Mouse (Mus musculus) Muller cell, postnatal 12 days (primary cell): ENCODE data around the gene Mast1.

Source experiments
- DNase-seq: peaks from one replicate; pipeline ENCODE4 v3.0.0-alpha.2; 2015; ENCODE audit errors: inconsistent ontology term

Mast1 gene

GRCm38 (mm10) chr8:84944478-84945160, 7.5 kb upstream of the Mast1 start:
- DNase-seq = peak; percentile 25

- no peak for DNase-seq
Observed at GRCm38 (mm10) chr8:84943699-84944098, 6.5 kb upstream of the Mast1 start.

GRCm38 (mm10) chr8:84937620-84938485, 694 bp upstream of the Mast1 start:
- no peak for DNase-seq

DNA sequence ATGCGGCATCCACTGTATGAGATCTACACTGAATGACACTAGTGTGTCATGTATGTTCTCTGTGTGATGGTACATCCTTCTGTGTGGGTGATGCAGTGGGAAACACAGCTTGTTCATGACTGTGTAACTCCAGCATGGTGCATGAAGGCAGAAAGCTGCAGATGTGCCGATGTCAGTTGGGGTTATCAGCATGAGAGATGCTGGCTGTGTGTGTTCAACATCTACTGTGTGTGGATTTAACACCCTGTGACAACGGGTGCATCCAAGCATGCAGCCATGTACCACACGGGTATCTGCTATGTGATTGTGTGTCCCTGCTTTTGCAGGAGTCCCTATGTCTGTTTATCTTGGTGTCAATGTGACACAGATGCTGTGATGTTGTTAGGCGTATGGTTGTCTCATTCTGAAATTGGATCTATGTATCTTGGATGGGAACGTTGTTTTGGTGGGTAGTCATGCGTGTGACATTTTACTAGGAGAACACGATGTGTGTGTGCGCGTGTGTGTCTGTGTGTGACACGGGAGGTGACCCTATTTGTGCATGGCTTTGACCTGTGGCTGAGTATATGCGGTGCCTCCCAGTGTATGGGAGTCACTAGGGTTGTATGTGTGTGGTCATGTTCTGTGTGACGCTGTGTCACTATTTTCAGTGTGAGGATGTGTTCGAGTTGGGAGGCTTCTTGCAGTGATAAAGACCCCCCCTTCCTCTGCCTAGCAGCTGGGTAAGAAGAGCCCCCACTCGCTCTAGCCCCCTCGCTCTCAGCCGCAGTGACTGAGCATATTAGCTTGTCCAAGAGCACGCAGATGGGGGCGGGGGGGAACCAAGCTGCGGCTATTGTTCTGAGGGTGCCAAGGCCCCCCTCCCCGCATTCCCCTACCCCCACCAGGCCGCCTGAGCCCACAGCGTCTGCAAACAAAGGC, 858 bp downstream of the Mast1 start:
- no peak for DNase-seq

GRCm38 (mm10) chr8:84935489-84935888, 1.7 kb downstream of the Mast1 start:
- no peak for DNase-seq

DNA sequence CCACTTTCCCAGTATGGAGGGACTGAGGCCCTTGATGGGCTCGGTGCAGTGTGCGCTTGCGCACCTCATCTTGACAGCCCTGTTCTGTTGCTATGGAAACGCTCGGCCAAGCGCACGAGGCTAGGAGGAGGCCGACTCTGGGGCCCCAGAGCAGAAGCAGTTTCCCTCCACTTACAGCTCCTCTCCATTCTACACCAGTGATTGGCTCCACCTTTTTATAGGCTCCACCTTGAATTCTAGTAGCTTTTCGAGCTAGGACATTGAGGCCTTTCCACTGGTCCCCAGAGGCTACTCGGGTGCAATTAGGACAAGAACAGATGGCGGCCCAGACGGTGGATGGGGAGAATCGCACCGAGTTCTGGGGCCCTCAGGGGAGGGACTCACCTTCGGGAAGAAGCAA, 2.3 kb downstream of the Mast1 start:
- no peak for DNase-seq

GRCm38 (mm10) chr8:84933767-84934559, 3.2 kb downstream of the Mast1 start:
- DNase-seq = no peak

- no peak for DNase-seq
Observed at GRCm38 (mm10) chr8:84930582-84930981, 6.6 kb downstream of the Mast1 start.

DNA sequence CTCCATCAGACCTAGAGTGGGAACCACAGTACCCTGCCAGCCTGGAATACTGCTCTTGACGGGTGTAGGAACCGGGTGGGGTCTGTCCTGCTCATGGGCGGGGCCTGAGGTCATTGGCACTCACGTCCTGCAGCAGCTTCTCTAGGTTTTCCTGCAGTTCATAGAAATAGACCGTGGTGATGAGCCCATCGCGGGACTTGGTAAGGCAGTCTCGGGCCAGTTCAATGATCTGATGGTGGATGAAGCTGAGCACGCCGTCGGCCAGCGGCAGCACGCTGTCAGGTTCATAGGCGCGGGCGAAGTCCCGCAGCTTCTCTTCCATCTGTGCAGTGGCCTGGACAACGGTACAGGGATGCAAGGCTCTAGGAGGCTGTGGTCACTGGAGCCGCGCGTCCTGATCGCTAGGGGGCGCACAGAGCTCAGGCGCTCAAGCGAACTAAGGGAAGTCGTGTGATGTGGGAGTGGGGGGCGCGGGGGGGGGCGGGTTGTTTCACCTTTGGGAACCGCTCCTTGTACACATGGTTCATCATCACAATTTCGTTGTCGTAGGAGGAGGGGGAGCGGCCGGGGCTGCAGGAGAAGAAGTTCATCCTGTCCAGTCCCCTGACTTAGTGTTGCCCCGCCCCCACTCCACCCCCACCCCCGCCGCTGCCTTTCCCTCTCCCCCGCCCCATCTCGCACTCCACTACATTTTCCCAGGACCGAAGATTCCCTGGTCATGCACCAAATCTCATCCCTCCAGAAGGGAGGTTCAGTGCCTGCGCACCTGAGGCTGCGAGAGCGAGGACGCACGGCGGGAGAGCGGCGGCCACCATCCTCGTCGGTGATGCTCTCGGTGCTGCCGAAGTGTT, 8.5 kb downstream of the Mast1 start:
- DNase-seq = peak; percentile 68

DNA sequence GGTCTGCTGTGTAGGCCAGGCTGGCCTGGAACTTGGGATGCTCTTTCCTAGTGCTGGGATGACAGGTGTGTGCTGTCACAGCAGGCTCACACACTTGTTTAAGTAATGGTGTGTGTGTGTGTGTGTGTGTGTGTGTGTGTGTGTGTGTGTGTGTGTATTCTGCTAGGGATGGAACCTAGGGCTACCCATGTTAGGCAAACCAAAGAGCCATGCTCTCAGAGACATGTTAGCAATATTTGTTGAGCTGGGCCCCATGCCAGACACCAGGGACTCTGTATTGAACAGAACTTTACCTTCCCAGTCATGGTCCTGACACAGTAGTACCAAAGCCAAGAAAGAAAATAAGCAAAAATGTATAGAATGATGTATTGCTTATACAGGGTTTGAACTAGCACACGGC, 9.6 kb downstream of the Mast1 start:
- DNase-seq = no peak

DNA sequence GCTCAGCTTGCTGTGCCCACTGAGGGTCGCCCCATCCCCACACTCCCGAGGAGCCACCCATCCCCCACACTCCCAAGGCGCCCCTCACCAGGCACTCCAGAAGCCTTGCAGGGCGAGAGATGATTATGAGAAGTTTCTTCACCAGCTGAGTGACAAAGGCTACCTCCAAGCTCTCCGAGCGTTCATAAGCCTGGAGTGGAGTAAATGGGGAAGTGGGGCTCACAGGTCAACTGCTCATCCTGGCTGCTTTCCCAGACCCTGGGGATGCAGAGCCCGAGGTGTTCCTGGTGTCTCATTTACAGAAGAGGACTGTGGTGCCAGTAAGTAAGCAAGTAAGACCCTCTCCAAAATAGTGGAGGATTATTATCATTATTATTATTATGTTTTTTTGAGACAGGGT, 11.6 kb downstream of the Mast1 start:
- DNase-seq = no peak

DNA sequence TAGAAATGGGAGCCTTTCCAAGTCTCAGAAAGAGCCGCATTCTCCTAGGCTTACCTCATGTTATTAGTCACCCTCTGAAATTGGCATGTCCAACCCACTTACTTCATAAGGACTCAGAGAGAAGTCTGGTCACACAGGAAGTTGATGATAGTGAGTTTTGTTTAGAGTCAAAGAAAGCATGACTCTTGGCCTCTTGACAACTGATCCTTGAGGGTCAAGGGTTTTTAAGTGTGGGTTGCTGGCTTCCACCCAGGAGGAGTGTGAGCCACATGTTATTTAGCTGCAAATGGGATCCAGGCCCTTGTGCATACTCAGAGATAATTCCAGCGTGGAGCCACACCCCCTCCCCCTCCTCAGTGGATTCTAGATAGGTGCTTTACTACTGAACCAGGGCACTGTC, 15.6 kb downstream of the Mast1 start:
- DNase-seq = no peak

DNA sequence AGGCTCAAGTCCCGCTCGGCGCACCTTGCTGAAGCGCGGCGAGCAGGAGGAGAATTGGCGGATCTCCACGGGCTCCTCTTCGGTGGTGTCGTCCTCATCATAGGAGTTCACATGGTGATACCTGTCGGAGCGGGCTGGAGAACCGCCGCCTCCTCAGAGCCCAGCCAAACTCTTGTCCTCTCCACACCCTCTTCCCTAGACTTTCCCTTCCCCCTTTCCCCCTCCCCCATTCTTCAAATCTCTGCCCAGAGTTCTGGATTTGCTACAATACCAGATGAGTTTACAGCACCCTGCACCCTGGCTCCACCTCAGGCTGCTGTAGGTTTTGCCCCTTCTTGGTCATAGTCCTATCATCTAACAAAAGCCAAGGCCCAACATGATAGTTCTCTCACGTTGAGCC, 18.5 kb downstream of the Mast1 start:
- no peak for DNase-seq

- DNase-seq = no peak
Observed at GRCm38 (mm10) chr8:84917781-84918180, 19.4 kb downstream of the Mast1 start.

GRCm38 (mm10) chr8:84915269-84915668, 21.9 kb downstream of the Mast1 start:
- no peak for DNase-seq

DNA sequence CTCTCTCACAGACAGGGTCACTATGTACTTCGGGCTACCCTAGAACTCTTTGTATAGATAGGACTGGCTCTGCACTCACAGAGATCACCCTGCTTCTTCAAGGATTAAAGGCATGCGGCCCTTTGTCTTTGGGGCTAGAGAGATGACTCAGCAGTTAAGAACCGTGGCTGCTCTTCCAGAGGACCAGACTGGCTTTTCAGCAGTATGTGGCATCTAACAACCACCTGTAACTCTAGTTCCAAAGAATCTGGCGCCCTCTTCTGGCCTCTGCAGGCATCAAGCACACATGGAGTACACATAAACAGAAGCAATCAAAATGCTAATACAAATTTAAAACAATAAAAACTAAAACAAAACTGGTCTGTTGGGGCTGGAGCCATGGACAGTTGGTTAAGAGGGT, 23.2 kb downstream of the Mast1 start:
- DNase-seq = peak; percentile 54

- no peak for DNase-seq
Observed at GRCm38 (mm10) chr8:84913502-84913900, 23.7 kb downstream of the Mast1 start.

DNA sequence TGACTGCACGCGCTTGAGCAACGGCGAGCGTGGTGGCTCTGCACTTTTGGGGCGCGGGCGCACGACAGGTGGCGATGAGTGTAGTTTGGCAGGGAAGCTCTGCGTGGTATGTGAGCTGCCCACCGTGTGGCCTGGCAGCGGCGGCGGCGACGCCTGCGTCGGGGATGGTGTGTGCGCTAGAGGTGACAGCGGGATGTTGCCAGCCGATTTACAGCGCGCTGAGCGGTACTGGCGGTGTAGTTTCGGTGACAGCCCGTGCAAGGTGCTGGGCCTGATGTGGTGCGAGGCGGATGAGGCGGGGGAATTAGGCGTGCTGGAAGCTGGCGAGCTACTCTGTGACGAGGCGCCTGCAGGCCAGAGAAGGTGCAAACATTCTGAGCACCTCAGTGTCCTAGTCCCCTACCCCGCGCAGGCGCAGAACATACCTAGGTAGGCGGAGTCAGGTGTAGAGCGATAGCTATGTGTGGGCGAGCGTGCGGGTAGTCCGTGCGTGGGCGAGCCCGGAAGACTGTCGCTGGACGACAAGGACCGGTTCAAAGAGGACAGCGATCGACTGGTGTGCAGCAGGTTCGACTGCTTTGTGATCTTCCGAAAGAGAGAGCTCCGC, 24.2 kb downstream of the Mast1 start:
- peak; percentile 72 for DNase-seq

GRCm38 (mm10) chr8:84912391-84912790, 24.8 kb downstream of the Mast1 start:
- DNase-seq = no peak

DNA sequence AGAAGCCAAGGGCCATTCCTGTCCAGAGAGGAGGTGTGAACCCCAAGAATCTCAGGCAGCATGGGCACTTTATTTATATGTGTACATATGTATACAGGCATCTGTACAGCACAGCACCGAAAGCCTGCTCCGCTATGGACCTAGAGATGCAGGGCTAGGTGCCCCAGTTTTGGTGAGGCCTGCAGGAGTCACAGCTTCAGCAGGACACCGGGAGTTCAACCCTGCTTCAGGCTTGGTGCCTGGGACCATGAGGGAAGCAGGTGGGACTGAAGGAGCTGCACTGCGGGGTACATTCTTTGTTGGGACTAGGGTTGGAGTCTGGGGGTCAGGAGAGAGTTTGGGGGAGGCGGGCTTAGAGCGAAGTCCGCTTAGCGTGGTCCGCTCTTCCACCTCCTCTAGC, 25.3 kb downstream of the Mast1 start:
- DNase-seq = no peak
